Mouse (Mus musculus): ENCODE data around the gene Habp2. TPM values are rescaled to one million over a fixed set of nuclear protein-coding genes. Genes with fewer than 3 reads are reported as not detected.

The Habp2 gene
- polyA plus RNA-seq, 1 experiment from 2014 or later = not detected

DNA sequence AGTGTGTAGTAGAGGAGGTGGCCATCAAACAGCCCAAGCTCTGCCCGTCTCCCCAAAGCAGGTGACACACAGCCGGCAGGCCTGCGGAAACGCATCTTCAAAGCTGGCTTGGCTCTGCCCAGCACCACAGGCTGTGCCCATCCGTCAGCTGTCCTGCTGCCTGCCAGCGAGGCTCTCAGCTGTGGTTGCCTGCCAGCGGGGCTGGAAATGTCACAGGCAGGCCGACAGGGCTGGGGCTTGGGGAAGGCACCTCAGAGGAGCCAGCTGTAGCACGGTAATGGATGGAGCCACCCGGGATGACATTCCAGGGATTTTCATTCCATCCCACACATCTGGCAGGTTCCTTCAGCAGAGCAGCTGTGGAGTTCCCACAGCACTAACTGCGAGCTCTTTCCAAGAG, 13.9 kb downstream of the Habp2 start:
- Histone ChIP-seq H3K9me3 (no peaks in the 10 kb centered on the region), H3K36me3 (no peaks in the 10 kb centered on the region), H3K4me3 (no peak overlapping the region), H3K27ac (no peak overlapping the region), H3K27me3 (ENCODE audit: insufficient read depth, poor library complexity, severe bottlenecking) (no peaks in the 10 kb centered on the region), H3K4me1 (replicated peaks) (no peaks in the 10 kb centered on the region)
- WGBS = 80% methylated on average over 11 of the region's 11 CpGs
- DNase-seq (ENCODE audit: low spot score) = no peak

DNA sequence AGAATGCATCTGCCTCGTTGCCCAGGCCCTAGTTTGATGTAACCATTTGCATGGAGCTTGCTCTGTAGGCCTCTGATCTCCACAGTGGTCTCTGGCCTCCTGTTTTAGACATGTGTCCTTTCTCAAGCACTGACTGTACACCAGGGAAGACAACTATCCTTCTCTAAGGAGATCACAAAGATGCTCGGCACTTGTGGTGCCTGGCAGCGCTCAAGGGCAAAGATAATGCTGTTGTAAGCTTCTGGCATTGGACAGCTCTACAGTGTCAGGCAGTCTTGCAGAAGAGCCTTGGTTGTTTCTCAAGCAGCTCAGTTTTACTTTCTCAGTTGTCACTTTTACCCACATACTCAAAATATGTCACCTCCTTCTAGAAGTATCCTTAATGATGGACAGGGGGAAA, 29.6 kb downstream of the Habp2 start:
- H3K4me1 ChIP-seq (replicated peaks) = peaks cover 18% of the 10 kb centered on the region
- WGBS = 89% methylated on average over 3 of the region's 3 CpGs

DNA sequence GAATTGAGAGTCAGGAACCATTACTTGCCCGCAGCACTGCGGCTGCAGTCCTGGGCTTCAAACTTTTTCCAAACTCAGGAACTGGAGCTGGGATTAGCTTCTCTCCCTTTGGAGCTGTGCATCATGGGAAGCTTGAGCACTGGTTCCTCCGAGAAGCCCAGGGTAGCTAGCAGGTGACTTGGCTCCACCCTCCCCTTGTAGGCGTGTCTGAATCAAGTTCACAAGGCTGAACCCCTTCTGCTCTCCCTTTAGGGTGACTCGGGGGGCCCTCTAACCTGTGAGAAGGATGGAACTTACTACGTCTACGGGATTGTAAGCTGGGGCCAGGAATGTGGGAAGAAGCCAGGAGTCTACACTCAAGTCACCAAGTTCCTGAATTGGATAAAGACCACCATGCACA, 32.3 kb downstream of the Habp2 start:
- Histone ChIP-seq H3K27me3 (ENCODE audit: insufficient read depth, poor library complexity, severe bottlenecking) (peaks cover 34% of the 10 kb centered on the region), H3K27ac (no peak overlapping the region), H3K4me3 (no peak overlapping the region), H3K9me3 (no peaks in the 10 kb centered on the region), H3K36me3 (no peaks in the 10 kb centered on the region), H3K4me1 (replicated peaks) (peaks cover 23% of the 10 kb centered on the region)
- WGBS = 89% methylated on average over 7 of the region's 7 CpGs
- no peak for DNase-seq (ENCODE audit: low spot score)

More for the DNA sequence above, 29.6 kb downstream of the Habp2 start:
- no peak overlapping the region for H3K4me3 ChIP-seq
- DNase-seq (ENCODE audit: low spot score) = no peak
- H3K9me3 ChIP-seq = no peaks in the 10 kb centered on the region
- H3K27ac ChIP-seq = no peak overlapping the region
- no peaks in the 10 kb centered on the region for H3K36me3 ChIP-seq
- peaks cover 20% of the 10 kb centered on the region for H3K27me3 ChIP-seq (ENCODE audit: insufficient read depth, poor library complexity, severe bottlenecking)

DNA sequence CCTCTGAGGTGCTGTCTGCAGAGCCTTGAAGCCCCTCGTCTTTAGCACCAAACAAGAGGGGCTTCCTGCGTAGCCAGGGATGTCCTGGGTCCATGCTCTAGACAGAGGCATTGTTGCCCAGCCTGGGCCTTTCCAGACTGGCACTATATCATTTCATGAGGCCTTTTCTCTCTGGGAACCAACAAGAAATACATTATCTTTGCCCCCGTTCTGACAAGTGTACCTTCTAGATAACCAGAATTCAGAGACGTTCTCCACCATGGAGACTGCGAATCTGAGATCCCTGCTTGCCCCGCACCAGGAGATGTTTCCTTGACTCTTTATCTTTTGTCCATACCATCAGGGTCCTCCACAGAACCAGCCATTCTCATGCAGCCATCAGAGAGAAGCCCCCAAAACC, 32.7 kb downstream of the Habp2 start:
- no peaks in the 10 kb centered on the region for H3K9me3 ChIP-seq
- H3K36me3 ChIP-seq = no peaks in the 10 kb centered on the region
- H3K4me3 ChIP-seq = no peak overlapping the region
- DNase-seq (ENCODE audit: low spot score) = no peak
- peaks cover 38% of the 10 kb centered on the region for H3K27me3 ChIP-seq (ENCODE audit: insufficient read depth, poor library complexity, severe bottlenecking)
- 86% methylated on average over 6 of the region's 6 CpGs for WGBS
- peaks cover 25% of the 10 kb centered on the region for H3K4me1 ChIP-seq (replicated peaks)
- H3K27ac ChIP-seq = 0 out of 2 replicates have a peak overlapping the region, but pooled peaks have one; percentile 79

DNA sequence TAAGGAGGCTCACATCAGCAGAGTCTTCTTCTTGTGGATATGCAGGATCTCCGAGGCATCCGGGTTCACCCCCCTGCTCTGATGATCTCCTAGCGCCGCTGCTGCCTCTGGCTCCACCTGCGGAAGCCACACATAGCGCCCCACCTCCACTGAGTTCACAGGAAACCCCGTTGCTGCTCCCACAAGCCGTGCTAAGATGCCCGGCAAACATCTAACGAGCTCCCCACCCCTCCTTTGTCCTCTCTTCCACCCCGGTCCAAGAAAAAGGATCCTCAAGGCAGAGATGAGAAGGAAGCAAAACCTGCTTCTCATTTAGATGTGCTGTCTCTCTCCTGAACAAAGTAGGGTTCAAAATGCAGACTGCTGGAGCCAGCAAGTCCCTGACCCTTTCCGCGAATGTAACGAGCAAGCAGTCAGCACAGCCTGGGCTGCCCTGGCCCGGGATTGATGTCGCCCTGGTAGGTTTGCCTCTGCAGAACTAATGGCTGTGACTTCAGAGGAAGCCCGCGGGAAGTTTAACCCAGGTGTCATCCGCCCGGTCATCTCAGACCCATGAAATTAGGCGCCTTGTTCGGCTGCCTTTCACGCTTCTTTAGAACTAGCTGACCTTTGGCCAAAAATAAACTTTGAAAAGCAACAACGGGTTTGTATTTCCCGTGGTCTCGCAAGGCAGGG, 33.4 kb downstream of the Habp2 start:
- H3K27me3 ChIP-seq (ENCODE audit: insufficient read depth, poor library complexity, severe bottlenecking) = peaks cover 44% of the 10 kb centered on the region
- peak overlapping the region; percentile 26 for H3K4me3 ChIP-seq
- no peaks in the 10 kb centered on the region for H3K36me3 ChIP-seq
- DNase-seq (ENCODE audit: low spot score) = peak; percentile 52
- peak overlapping the region; percentile 79 for H3K27ac ChIP-seq
- WGBS = 22% methylated on average over 26 of the region's 26 CpGs
- peaks cover 32% of the 10 kb centered on the region for H3K4me1 ChIP-seq (replicated peaks)
- H3K9me3 ChIP-seq = no peaks in the 10 kb centered on the region

DNA sequence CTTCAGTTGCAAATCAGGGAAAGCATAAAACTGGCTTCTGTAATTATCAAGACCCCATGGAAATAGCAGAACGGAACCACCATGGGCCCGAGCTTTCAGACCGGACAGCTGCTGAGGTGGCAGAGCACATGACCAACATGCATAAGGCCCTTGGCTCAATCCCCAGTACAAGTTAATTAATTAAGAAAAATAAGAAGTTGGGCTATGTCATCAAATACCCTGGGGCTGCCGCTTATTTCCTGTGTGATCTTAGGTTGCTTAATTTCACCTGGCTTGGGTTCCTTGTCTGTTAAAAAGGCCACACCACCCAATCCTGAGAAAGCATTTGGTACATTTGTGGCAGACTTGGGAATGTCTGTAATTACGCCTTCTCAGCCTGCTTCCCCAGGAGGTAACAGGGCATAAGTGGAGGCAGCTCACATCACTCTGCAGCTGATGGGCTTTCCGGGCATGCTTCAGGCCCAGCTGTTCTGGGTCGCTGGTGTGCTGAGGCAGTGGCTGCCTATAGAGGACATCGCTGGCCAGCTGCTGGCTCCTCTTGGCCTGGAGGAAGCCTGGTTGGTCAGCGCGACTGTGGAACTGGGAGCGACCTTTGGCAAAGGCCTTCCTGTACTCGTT, 34.5 kb downstream of the Habp2 start:
- Histone ChIP-seq H3K9me3 (no peaks in the 10 kb centered on the region), H3K27ac (peak overlapping the region; percentile 79), H3K4me1 (replicated peaks) (peaks cover 42% of the 10 kb centered on the region), H3K36me3 (no peaks in the 10 kb centered on the region), H3K27me3 (ENCODE audit: insufficient read depth, poor library complexity, severe bottlenecking) (peaks cover 52% of the 10 kb centered on the region), H3K4me3 (no peak overlapping the region)
- 81% methylated on average over 12 of the region's 12 CpGs for WGBS
- peak; percentile 15 for DNase-seq (ENCODE audit: low spot score)

DNA sequence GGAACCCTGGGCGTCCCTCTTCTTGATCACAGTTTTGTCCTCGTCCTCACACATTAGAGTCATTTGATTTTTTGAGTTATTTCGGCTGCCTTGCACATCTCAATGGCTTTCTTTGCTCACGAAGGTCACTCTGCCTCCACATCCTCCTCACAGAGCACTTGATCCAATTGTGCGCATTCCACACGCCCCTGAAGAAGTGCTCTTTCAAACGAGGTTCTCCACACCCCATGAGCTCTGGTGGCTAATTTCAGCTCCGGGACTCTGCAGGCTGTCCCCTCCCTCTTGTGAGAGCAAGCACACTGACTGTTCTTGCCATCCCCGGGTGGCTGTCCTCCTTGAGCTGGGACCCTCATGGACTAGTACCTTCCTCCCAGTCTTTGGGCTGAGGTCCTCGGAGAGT, 38.7 kb downstream of the Habp2 start:
- no peak for DNase-seq (ENCODE audit: low spot score)
- Histone ChIP-seq H3K4me3 (no peak overlapping the region), H3K36me3 (no peaks in the 10 kb centered on the region), H3K27me3 (ENCODE audit: insufficient read depth, poor library complexity, severe bottlenecking) (peaks cover 47% of the 10 kb centered on the region), H3K9me3 (no peaks in the 10 kb centered on the region), H3K4me1 (replicated peaks) (peaks cover 37% of the 10 kb centered on the region), H3K27ac (peak overlapping the region; percentile 69; the same call in 1 of the 2 replicates)
- 60% methylated on average over 10 of the region's 10 CpGs for WGBS

DNA sequence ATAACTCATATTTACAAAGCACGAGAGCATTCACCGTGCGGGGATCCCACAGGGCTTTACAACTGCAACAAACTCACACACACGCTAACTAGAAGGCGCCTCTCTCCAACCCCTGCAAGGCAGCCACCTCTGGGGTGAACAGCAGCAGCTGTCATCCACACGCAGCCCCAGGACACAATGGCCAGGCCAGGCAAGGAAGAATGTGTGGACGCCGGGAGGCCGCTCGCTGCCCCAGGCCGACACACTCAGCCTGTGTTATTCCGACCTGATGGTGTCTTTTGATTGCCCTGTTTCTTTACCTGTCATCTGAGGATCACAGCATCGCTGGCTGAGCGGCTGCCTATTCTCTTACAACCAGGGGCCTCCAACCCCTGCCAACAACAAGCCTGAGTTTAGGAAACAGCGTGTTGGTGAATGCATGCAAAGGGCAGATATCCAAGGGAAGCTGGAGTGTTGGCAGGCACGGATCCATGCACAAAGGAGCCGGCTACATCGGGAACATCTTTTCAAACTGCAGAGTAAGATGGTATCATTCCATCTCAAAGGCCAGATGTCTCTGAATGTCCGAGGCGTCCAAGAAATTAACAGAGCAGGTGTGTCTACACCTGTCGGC, 39.4 kb downstream of the Habp2 start:
- Histone ChIP-seq H3K9me3 (no peaks in the 10 kb centered on the region), H3K27ac (peak overlapping the region; percentile 69; the same call in 1 of the 2 replicates), H3K36me3 (no peaks in the 10 kb centered on the region), H3K27me3 (ENCODE audit: insufficient read depth, poor library complexity, severe bottlenecking) (peaks cover 44% of the 10 kb centered on the region), H3K4me3 (no peak overlapping the region), H3K4me1 (replicated peaks) (peaks cover 30% of the 10 kb centered on the region)
- WGBS = 52% methylated on average over 21 of the region's 21 CpGs
- peak; percentile 48 for DNase-seq (ENCODE audit: low spot score)

DNA sequence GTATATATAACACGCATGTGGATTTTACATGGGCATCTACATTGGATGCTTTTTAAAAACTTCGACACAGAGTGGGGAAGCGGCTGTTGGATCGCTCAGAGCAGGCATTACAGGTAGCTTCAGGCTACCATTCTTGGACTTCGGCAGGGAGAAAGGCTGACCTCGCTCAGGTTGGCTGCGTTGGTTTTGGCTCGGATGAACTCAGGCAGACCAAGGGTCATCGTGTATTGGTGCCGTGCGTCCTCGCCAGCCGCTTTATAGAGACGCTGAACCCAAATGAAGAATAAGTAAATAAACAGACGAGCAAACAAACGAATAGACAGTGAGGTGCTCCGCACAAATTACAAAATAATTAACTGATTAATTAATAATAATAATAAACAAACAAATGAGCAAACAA, 49.4 kb downstream of the Habp2 start:
- no peak overlapping the region for H3K4me3 ChIP-seq
- no peaks in the 10 kb centered on the region for H3K9me3 ChIP-seq
- H3K27ac ChIP-seq = no peak overlapping the region
- H3K4me1 ChIP-seq (replicated peaks) = no peaks in the 10 kb centered on the region
- no peaks in the 10 kb centered on the region for H3K36me3 ChIP-seq
- peaks cover 5% of the 10 kb centered on the region; the same call in 1 of the 2 replicates for H3K27me3 ChIP-seq (ENCODE audit: insufficient read depth, poor library complexity, severe bottlenecking)
- no peak for DNase-seq (ENCODE audit: low spot score)
- 95% methylated on average over 17 of the region's 17 CpGs for WGBS

DNA sequence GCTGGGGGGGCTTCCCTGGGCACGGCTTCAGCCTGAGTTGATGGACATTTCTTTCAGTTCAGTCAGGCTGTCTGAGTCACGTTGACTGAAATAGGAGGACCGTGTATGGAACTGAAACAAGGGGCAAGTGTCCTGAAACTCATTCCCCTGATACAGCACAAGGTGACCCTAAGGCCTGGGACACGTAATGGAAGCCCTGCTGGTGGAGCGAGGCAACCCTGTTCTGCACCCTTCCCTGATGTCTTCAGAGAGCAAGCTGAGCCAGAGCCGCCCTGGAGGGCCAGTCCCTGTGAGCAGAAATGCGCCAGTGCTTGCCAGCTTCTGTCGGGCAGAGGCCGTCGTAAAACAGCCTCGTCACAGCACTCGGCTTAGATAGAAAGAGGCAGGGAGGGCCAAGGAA, 49.9 kb downstream of the Habp2 start:
- Histone ChIP-seq H3K36me3 (no peaks in the 10 kb centered on the region), H3K4me1 (replicated peaks) (no peaks in the 10 kb centered on the region), H3K27me3 (ENCODE audit: insufficient read depth, poor library complexity, severe bottlenecking) (peaks cover 10% of the 10 kb centered on the region), H3K9me3 (no peaks in the 10 kb centered on the region), H3K4me3 (no peak overlapping the region), H3K27ac (no peak overlapping the region)
- no peak for DNase-seq (ENCODE audit: low spot score)
- WGBS = 86% methylated on average over 12 of the region's 12 CpGs

DNA sequence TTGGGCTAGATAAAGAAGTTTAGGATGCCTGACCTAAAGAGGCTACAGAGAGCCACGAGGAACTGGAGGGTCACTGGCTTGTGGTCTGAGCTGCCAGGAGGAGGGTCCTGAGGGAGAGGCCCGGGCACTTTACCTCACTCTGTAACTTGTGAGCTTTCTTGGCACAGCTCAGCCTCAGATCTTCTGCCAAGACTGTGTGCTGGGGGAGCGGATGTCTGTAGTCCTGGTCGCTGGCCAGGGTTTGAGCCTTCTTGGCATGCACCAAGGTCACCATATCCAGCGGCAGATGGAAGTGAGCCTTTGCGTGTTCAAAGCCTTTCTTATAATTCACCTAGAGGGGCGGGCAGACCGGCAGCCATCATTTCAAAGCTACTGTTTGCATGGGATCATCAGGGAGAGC, 55.1 kb downstream of the Habp2 start:
- Histone ChIP-seq H3K27me3 (ENCODE audit: insufficient read depth, poor library complexity, severe bottlenecking) (peaks cover 42% of the 10 kb centered on the region), H3K27ac (no peak overlapping the region), H3K36me3 (no peaks in the 10 kb centered on the region), H3K4me3 (no peak overlapping the region), H3K4me1 (replicated peaks) (peaks cover 23% of the 10 kb centered on the region), H3K9me3 (no peaks in the 10 kb centered on the region)
- no peak for DNase-seq (ENCODE audit: low spot score)
- 95% methylated on average over 8 of the region's 8 CpGs for WGBS

DNA sequence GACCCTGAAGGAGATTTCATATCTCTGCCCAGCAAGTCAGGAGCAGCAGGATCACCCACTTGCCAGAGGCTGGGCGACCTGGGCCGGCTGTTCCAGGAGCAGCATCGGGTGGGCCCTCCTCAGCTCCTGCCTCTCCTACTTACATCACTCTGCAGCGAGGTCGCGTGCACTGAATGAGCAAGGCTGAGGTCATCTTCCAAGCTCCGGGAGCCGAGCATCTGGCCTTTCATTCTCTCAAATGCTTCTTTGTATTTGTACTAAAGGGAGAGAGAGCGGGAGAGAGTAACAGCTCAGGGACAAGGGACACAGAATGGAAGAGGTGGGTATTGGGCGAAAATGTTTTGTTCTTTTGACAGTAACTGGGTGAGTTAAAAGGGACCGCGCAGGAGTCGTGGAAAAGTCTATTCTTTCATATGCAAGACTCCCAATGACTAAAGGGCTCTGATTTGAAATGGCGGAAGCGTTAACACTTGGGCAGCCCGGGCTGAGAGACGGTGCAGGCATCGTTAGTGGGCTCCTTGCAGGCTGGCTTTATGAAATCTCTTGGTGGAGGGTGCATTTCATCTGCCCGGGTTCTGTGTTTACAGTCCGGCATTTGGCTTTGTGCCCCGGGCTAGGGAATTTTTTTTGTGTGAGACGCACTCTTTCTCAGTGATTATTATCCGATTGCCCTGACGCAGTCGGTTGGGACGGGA, 57.1 kb downstream of the Habp2 start:
- peak overlapping the region; percentile 74 for H3K27ac ChIP-seq
- H3K36me3 ChIP-seq = no peaks in the 10 kb centered on the region
- 36% methylated on average over 26 of the region's 26 CpGs for WGBS
- peaks cover 23% of the 10 kb centered on the region for H3K4me1 ChIP-seq (replicated peaks)
- H3K9me3 ChIP-seq = no peaks in the 10 kb centered on the region
- DNase-seq (ENCODE audit: low spot score) = peak; percentile 72
- H3K4me3 ChIP-seq = no peak overlapping the region; the same call in 1 of the 2 replicates
- H3K27me3 ChIP-seq (ENCODE audit: insufficient read depth, poor library complexity, severe bottlenecking) = peaks cover 48% of the 10 kb centered on the region

DNA sequence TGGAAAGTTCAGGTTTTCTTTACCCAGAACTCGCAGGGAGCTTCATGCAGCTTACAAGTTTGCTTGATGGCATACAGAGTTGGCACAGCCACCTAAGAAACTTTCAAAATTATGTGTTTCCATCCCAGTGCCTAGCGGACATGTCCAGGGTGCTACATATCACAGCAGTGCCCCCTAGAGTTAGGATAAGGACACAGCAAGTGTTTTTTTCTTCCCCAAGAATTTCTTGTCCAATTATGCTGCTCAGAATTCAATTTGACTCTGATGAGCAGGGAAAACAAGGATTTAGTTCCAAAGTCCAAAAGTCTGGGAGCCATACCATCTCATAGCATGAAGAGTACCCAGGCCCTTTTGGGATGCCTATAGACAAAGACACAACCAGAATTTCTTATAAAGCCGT, 59.1 kb downstream of the Habp2 start:
- WGBS = 83% methylated on average over 3 of the region's 3 CpGs
- no peak for DNase-seq (ENCODE audit: low spot score)
- no peaks in the 10 kb centered on the region for H3K36me3 ChIP-seq
- H3K27me3 ChIP-seq (ENCODE audit: insufficient read depth, poor library complexity, severe bottlenecking) = peaks cover 46% of the 10 kb centered on the region
- no peak overlapping the region for H3K4me3 ChIP-seq
- H3K27ac ChIP-seq = no peak overlapping the region
- no peaks in the 10 kb centered on the region for H3K9me3 ChIP-seq
- H3K4me1 ChIP-seq (replicated peaks) = peaks cover 32% of the 10 kb centered on the region

All from hindbrain, embryonic 10.5 days (tissue).